Mouse (Mus musculus): ENCODE data around the gene Crtc2.
A peak's percentile ranks its signal among the peaks of the same experiment; 100 is the strongest.

DNA sequence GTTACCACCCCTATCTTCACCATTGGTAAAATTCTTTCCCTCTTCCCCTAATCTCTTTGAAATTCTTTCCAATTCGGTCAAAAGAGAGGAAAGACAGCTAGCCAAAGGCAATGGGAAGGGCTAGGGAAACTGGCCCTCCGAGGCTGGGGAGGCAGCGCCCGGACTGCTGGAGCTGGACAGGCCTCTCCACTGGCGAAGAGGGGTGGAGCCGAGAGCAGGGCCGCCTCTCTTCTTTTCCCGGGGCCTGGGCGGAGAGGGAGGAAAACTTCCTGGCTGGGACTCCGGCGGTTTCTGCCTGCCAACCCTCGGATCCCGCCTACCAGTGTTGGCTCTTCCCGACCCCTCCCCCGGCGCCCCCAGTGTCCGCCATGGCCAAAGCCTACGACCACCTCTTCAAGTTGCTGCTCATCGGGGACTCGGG lies 33.4 kb upstream of the Crtc2 start:
- 0 out of 2 replicates have a peak, but pooled peaks have one; percentile 13 for TF ChIP-seq CTCF (IDR thresholded peaks at IDR 0.05; ENCODE audit: borderline replicate concordance, control insufficient read depth, extremely low read depth, insufficient read depth, low read length, poor library complexity)
- no peak for TF ChIP-seq POLR2A (IDR thresholded peaks at IDR 0.05; ENCODE audit: control insufficient read depth, extremely low read depth, insufficient read depth, low read length, poor library complexity)

All from thymus, adult 2 months (tissue).